In the genomic region with DNA sequence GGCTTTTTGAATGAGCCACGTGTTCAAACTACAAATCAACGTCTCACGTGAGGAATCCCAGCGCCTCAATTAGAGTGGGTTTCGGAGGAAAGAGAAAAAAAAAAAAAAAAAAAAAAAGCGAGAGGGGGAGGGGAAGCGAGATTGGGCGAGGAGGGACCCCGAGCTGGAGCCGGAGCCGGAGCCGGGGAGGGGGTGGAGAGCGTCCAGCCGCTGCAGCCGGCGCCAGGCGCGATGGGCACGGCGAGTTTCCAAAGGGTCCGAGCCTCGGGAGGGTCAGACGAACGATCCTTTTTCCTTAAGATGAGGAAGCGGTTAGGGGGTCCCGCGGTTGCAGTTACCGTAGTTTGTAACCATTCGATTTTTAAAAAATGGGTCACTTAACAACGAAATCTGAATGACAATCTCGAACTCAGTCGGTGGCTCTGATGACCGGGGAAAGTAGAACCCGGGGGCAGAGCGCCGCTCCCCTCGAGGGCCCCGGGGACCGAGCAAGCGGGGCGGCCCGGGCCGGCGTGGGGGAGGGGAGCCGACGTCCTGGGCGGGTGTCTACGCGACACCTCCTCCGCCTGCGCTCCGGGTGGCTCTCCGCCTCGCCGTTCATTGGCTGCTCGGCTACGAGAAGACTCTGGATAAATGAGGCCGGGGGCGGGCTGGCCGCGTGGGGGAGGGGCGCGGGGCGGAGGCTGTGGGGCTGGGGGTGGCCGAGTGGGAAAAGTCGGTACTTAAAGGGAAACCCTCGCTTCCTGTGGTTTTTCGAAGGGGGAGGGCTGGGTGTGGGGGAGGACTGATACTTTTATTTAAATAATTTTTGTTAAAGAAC, we compare ENCODE assay signal across 8 mouse cellular contexts. TPM values are rescaled to one million over a fixed set of nuclear protein-coding genes. Genes with fewer than 3 reads are reported as not detected.
A peak's percentile ranks its signal among the peaks of the same experiment; 100 is the strongest.
DNase-seq lines count a peak whose midpoint lies in the region; ATAC-seq lines count a peak whose summit lies in the region.

A gene (minus strand): TSS at position 30 of the 820 bp plus-strand sequence.

- peak within 1 kb of the TSS; percentile 99 for H3K4me3 ChIP-seq in heart, embryonic 13.5 days
- peak within 1 kb of the TSS; percentile 98 for H3K4me3 ChIP-seq in limb, embryonic 12.5 days (replicated peaks)
- H3K4me3 ChIP-seq in neural tube, embryonic 11.5 days (ENCODE audit: low read depth, low read length): peak within 1 kb of the TSS; percentile 93

- peak; percentile 51 to 59 for DNase-seq in right cerebral cortex, postnatal 10 days (ENCODE audit: low spot score in 2 of 2)
- DNase-seq in right cerebral cortex, postnatal 36 days (ENCODE audit: low spot score in 2 of 2): no peak
- DNase-seq in c-Kit-negative CD71-positive TER-119-positive erythroid progenitor cells, embryonic 14.5 days (ENCODE audit: low read depth, low spot score): peak; percentile 65
- peak; percentile 95 for DNase-seq in neural tube, embryonic 11.5 days (ENCODE audit: low spot score)
- DNase-seq in urinary bladder, adult 2 months (ENCODE audit: low spot score): peak; percentile 40

- no peaks in the 10 kb centered on the region for H3K27me3 ChIP-seq in heart, embryonic 13.5 days (replicated peaks)
- no peaks in the 10 kb centered on the region for H3K27me3 ChIP-seq in limb, embryonic 12.5 days
- no peaks in the 10 kb centered on the region for H3K27me3 ChIP-seq in neural tube, embryonic 11.5 days (ENCODE audit: control insufficient read depth, insufficient read depth, low read length)

- under 1% methylated on average over 67 of the region's 68 CpGs for WGBS in heart, embryonic 13.5 days
- WGBS in limb, embryonic 12.5 days: under 1% methylated on average over 67 of the region's 68 CpGs
- 1% methylated on average over 58 of the region's 68 CpGs for WGBS in neural tube, embryonic 11.5 days

- peak; percentile 72 for ATAC-seq in heart, embryonic 13.5 days (ENCODE audit: extremely low read depth, insufficient number of reproducible peaks, low FRiP score, low TSS enrichment)
- ATAC-seq in limb, embryonic 12.5 days (ENCODE audit: insufficient number of reproducible peaks, insufficient read depth, low FRiP score, low TSS enrichment, low read depth): peak; percentile 72
- ATAC-seq in neural tube, embryonic 11.5 days (ENCODE audit: insufficient read depth, low FRiP score, low TSS enrichment): peak; percentile 75
- no peak for ATAC-seq in granulocyte monocyte progenitor cell, adult 5-6 weeks (replicated peaks; ENCODE audit: poor library complexity, severe bottlenecking)

- H3K36me3 ChIP-seq in heart, embryonic 13.5 days: no peaks in the 10 kb centered on the region
- H3K36me3 ChIP-seq in limb, embryonic 12.5 days: no peaks in the 10 kb centered on the region
- H3K36me3 ChIP-seq in neural tube, embryonic 11.5 days (ENCODE audit: control insufficient read depth, insufficient read depth, low read length): no peaks in the 10 kb centered on the region

- peak within 1 kb of the TSS; percentile 99 for H3K27ac ChIP-seq in heart, embryonic 13.5 days (replicated peaks)
- H3K27ac ChIP-seq in limb, embryonic 12.5 days: peak within 1 kb of the TSS; percentile 99
- H3K27ac ChIP-seq in neural tube, embryonic 11.5 days (ENCODE audit: low read depth, low read length): peak within 1 kb of the TSS; percentile 99

- peak within 1 kb of the TSS; percentile 92 for H3K4me2 ChIP-seq in heart, embryonic 13.5 days
- peak within 1 kb of the TSS; percentile 91 for H3K4me2 ChIP-seq in limb, embryonic 12.5 days
- peak within 1 kb of the TSS; percentile 98 for H3K4me2 ChIP-seq in neural tube, embryonic 11.5 days (ENCODE audit: low read depth)

- H3K9me3 ChIP-seq in heart, embryonic 13.5 days: no peaks in the 10 kb centered on the region
- H3K9me3 ChIP-seq in limb, embryonic 12.5 days: no peaks in the 10 kb centered on the region
- H3K9me3 ChIP-seq in neural tube, embryonic 11.5 days (ENCODE audit: control insufficient read depth, low read length): no peaks in the 10 kb centered on the region

- peaks cover 41% of the 10 kb centered on the region for H3K4me1 ChIP-seq in heart, embryonic 13.5 days
- peaks cover 32% of the 10 kb centered on the region for H3K4me1 ChIP-seq in limb, embryonic 12.5 days (replicated peaks)
- H3K4me1 ChIP-seq in neural tube, embryonic 11.5 days (ENCODE audit: control insufficient read depth, insufficient read depth, low read length): peaks cover 23% of the 10 kb centered on the region

- peak within 1 kb of the TSS; percentile 99 for H3K9ac ChIP-seq in heart, embryonic 13.5 days
- peak within 1 kb of the TSS; percentile 98 for H3K9ac ChIP-seq in limb, embryonic 12.5 days (replicated peaks)
- H3K9ac ChIP-seq in neural tube, embryonic 11.5 days (ENCODE audit: low read length): peak within 1 kb of the TSS; percentile 95

RNA-seq across cellular contexts. Expression of the gene that starts here (rescaled TPM):
- 39.2 and 44.0 TPM in 2 replicates for polyA plus RNA-seq in heart, embryonic 13.5 days (2015; fragmentation: Nextera tagmentation; extraction: Ambion mirVana)
- polyA plus RNA-seq in limb, embryonic 12.5 days (2016; fragmentation: Nextera tagmentation; extraction: Ambion mirVana): 114 and 122 TPM in 2 replicates
- 129 and 130 TPM in 2 replicates for polyA plus RNA-seq in neural tube, embryonic 11.5 days (2014; fragmentation: Nextera tagmentation; extraction: Ambion mirVana)
- 1.7 and 2.2 TPM in 2 replicates for polyA plus RNA-seq in urinary bladder, adult 2 months (2012; rRNA removed)
- total RNA-seq in granulocyte monocyte progenitor cell, adult 5-6 weeks (2014; fragmentation: Nextera tagmentation): 0.26 TPM in 1 of 2 replicates, not detected in the other
- under 0.01 and 0.09 TPM in 2 replicates for total RNA-seq in granulocyte monocyte progenitor cell, adult 5-6 weeks (2017)

Comparison
In these comparisons a context has a peak if more than half of its experiments do, and no peak if none do; other contexts are left out.
1. RNA of the gene that starts here (polyA plus RNA-seq): 129 to 130 TPM in neural tube, embryonic 11.5 days, 114 to 122 TPM in limb, embryonic 12.5 days and 39.2 to 44.0 TPM in heart, embryonic 13.5 days; 1.7 to 2.2 TPM in urinary bladder, adult 2 months; every median in the first group is over 10 times any median in the second.
2. DNase-seq: peak in right cerebral cortex, postnatal 10 days (2 of 2), c-Kit-negative CD71-positive TER-119-positive erythroid progenitor cells, embryonic 14.5 days (single experiment), neural tube, embryonic 11.5 days (single experiment) and urinary bladder, adult 2 months (single experiment); none in right cerebral cortex, postnatal 36 days (0 of 2).
3. Peak in every context shown above with its lines, with median percentiles within 50 percentile points of each other: H3K27ac ChIP-seq, H3K4me2 ChIP-seq, H3K4me3 ChIP-seq and H3K9ac ChIP-seq.